Mouse (Mus musculus) left cerebral cortex, adult 2 months (tissue): ENCODE measurements around the gene Ascl2. TPM values are rescaled to one million over a fixed set of nuclear protein-coding genes. Genes with fewer than 3 reads are reported as not detected.

Source experiments
- DNase-seq, 2 experiments: peaks; one replicate each; pipeline ENCODE4 v3.0.0; 2021 to 2022; ENCODE audit warnings: low spot score in 2 of 2, mixed read lengths in 1 of 2; ENCODE audit errors: extremely low spot score in 1 of 2
- H3K27ac ChIP-seq: fragments of 200-600 bp; 2 replicates; pipeline ENCODE4 v1.8.1; 2022
- H3K4me3 ChIP-seq: fragments of 200-600 bp; 2 replicates; pipeline ENCODE4 v1.8.1; 2022
- CTCF ChIP-seq: fragments of 200-600 bp; IDR thresholded peaks from 2 replicates; pipeline ENCODE4 v1.8.1; 2022; ENCODE audit warnings: antibody characterized with exemption, mild to moderate bottlenecking, moderate library complexity
- intact Hi-C: fragments of 180-260 bp; cut with DNase I; formaldehyde crosslinking; loops from one replicate; pipeline ENCODE4 v1.15.1; 2025
- total RNA-seq, 2 experiments: library from RNA; stranded (reverse); gene quantifications; 2 replicates each; pipeline ENCODE4 v1.2.3; 2021

The Ascl2 gene
- total RNA-seq, 2 experiments from 2014 or later = 0.42 to 0.57 TPM

DNA sequence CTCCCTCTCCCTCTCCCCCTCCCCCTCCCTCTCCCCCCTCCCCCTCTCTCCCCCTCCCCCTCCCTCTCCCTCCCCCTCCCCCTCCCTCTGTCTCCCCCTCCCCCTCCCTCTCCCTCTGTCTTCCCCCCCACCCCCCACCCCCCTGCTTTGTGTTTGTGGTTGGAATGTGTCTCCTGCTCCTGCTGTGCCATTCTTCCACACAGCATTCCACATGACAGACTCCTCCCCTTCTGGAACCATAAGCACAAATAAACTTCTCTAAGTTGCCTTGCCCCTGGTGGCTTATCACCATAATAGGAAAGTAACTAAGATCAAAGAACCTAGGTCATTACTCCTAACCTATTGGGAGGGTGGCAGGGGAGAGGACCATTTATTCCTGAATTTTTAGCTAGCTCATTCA is 31.4 kb downstream of the Ascl2 start:
- intact Hi-C loops = no loop called here
- Histone ChIP-seq H3K4me3 (no peak overlapping the region), H3K27ac (no peak overlapping the region)
- DNase-seq = no peak
- no peak for TF ChIP-seq CTCF

DNA sequence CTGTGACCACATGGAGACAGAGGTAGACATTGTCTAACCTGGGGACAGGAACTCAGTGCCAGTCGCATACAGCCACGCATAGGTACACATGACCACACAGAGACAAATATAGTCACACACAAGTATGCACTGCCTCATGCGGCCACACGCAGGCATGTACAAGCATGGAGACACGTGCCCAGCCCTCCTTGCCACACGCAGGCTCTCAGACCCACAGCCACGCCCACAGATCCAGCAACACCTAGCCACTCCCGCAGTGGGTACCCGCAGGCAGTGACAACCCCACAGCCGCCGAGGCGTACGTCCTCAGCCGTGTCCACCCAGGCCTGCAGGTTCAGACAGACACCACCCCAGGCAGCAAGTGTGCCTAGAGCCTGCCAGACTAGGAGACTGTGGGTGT is 33.4 kb downstream of the Ascl2 start:
- intact Hi-C loops = no loop called here
- Histone ChIP-seq H3K27ac (no peak overlapping the region), H3K4me3 (no peak overlapping the region)
- TF ChIP-seq CTCF = no peak
- DNase-seq = no peak

DNA sequence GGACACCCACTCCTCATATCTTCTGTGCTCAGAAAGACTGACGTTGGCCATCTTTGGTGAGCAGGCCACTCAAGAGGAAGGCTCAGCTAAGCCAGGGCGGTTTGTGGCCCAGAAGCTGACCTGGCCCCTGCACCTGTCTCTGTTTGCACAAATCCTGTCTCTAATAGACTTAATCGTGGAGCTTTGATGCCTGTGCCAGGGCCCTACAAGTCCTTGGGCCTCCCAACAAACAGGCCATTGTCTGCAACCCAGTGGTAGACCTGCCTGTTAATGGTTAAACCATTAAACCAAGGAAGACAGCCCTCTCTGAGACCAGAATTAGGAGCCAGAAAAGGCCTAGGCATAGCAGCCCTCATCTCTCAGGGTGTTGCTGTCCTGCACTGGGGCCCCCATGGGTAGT is 36.6 kb downstream of the Ascl2 start:
- no peak for TF ChIP-seq CTCF
- intact Hi-C loops = no loop called here
- DNase-seq = no peak
- H3K4me3 ChIP-seq = no peak overlapping the region
- no peak overlapping the region for H3K27ac ChIP-seq

DNA sequence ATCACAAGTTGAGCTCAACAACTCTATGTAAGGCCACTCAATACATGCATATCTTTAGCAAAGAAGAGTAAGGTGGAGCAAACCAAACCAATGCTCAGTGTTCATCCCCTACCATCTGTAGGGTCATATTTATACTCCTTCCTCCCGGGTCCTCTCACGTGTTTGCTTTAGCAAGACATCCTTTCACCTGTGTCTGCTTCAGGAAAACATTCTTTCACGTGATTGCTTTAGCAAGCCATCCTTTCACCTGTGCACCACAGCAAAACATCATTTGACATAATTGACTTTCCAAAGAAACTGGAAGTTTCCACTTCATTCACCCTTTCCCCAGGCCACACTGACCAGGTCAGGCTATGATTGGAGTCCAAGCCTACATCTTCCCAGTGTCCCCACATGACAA is 38.0 kb downstream of the Ascl2 start, which contains the start of gene Th:
TSS of gene Th (minus strand) at position 101 of the 400 bp plus-strand sequence.
- Histone ChIP-seq H3K27ac (no peak within 1 kb of the TSS), H3K4me3 (no peak within 1 kb of the TSS)
- no peak for TF ChIP-seq CTCF
- intact Hi-C loops = no loop called here
- DNase-seq = no peak

DNA sequence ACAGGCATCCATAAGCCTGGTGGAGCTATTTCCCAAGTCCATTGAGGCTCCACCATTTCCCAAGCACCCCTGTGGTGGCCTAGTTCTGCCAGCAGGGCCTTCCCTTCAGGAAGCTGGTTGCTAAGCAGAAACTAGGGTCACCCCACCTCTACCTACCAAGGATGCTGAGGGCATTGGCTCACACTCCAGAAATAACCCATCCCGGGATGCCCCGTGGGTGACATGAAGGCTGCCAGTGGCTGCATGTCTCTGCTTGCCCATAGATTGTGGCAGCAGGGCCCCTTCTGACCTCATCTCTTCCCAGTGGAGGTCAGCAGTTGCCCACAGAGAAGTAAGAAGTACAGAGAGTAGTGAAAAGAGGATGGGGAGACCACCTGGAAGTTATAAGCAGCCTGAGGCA is 39.5 kb downstream of the Ascl2 start:
- DNase-seq = no peak
- no peak overlapping the region for H3K4me3 ChIP-seq
- intact Hi-C loops = no loop called here
- no peak for TF ChIP-seq CTCF
- H3K27ac ChIP-seq = no peak overlapping the region

DNA sequence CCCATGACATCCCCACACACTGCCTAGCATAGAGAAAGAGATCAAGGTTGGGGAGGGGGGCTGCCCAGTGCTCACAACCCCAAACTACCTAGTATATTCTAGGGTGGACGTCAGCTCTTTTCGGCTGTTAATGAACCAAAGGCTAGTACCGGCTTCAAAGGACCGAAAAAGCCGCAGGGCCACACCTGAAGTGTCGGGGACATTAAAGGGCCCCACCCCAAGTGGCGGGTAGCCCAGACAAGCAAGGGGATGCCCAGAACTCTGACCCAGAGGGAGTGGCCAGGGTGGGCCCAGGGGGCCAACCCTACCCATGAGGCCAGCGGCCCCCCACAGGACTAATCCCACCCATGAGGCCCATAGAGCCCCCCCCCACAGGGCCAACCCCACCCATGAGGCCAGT is 41.8 kb downstream of the Ascl2 start:
- no peak for TF ChIP-seq CTCF
- intact Hi-C loops = no loop called here
- no peak overlapping the region for H3K4me3 ChIP-seq
- no peak overlapping the region for H3K27ac ChIP-seq
- DNase-seq = no peak

DNA sequence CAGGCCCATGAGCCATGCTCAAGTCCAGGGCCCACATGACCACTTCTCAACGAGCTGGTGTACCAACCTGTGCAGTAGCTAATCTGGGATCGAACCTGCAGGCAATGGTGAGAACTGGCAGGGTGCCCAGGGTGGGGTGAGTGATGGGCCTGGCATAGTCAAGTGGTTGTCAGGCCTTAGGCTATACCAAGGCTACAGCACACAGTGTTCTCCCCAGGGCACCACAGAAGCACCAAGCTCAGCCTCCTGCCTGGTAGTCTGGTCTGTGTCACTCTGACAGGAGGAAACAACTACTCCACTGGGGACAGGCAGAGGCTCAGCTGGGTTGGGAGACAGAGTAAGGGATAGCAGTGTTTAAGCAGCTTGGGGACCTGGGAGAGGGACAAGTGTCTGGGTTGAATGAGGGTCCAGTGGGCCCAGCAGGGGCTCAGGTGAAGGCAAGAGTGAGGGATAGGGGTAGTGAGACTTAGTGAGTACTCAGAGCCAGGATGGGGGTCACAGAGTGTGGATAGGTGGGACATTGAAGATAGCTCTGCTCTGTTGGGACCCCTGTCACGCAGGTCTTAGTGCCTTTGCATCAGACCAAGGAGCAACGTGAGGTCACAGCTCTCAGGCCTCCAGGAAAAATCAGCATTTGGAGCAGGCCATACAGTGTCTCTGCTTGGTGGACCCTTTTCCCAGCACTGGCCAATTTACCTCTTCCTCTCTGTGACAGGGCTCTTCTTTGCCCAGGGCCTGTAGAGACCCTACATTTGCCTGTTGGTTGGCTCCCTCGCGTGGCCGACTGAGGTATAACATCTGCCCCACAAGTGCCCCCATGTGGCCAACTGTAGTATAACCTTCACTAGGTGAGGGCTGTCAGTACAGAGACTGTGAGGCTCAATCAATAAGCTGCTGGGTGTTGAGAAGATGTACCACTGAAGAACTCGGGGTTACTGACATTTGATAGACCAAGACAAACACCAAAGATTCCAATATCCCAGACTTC is 50.1 kb downstream of the Ascl2 start:
- H3K27ac ChIP-seq = no peak overlapping the region
- intact Hi-C loops = loop anchor here (1.0 kb wide), 1 partner anchor 25 kb away; no protein-coding TSS in a partner anchor
- no peak; the same call in none of the 2 replicates for TF ChIP-seq CTCF
- peak; percentile 74 to 81 for DNase-seq
- no peak overlapping the region for H3K4me3 ChIP-seq

DNA sequence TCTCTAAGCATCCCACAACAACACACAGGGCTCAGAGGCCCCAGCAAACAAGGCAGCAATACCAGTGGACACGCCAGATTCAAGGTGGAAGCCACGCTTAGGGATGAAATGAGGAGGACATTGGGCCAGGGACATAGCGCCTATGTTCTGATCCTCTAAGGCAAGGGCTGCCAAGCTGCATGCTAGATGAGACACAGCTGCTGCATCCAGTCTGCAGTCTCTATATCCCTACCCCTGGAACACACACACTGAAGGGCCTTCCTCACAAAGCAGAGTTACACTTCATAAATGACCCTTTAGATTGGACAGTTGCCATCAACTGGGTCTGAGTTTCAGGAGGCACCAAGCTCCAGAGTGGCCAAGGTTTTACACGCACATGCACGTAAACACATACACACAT is 51.4 kb downstream of the Ascl2 start:
- no peak overlapping the region for H3K27ac ChIP-seq
- no peak for DNase-seq
- intact Hi-C loops = no loop called here
- H3K4me3 ChIP-seq = no peak overlapping the region
- TF ChIP-seq CTCF = no peak

Other genes with a start within 250 kb of the Ascl2 start
- gene Ins2, start 225.9 kb downstream of the Ascl2 start, total RNA-seq = not detected
- gene Th, start 38.1 kb downstream of the Ascl2 start, total RNA-seq = 1 to 10 TPM; 1.1 to 1.5 TPM
- under 1 TPM in 1 of 2 experiments, not detected in 1; 0.07 TPM for gene Tspan32, start 35.8 kb upstream of the Ascl2 start, total RNA-seq
- 100 to 1,000 TPM; 380 to 388 TPM for gene Cd81, start 83.5 kb upstream of the Ascl2 start, total RNA-seq
- 10 to 100 TPM; 38.0 to 41.5 TPM for gene Tssc4, start 100.0 kb upstream of the Ascl2 start, total RNA-seq
- gene Trpm5, start 125.4 kb upstream of the Ascl2 start, total RNA-seq = not detected
- 1 to 10 TPM in 1 of 2 experiments, under 1 TPM in 1; 0.61 to 1.2 TPM for gene Kcnq1, start 137.1 kb upstream of the Ascl2 start, total RNA-seq